Mouse (Mus musculus): ENCODE measurements at regions not wholly inside any gene's neighbourhood (a gene's known extent, or its start where the extent isn't known, plus 50 kb on each side); places are given as distances from the start of the nearest gene placed in this dataset.

- no peak for TF ChIP-seq CTCF (IDR thresholded peaks at IDR 0.05; ENCODE audit: low read depth, low read length)
- no peak for TF ChIP-seq POLR2A (IDR thresholded peaks at IDR 0.05; ENCODE audit: borderline replicate concordance, low read depth, low read length)
Observed at GRCm38 (mm10) chr6:106946227-106946927, 146.5 kb upstream of the Crbn start.
